Mouse (Mus musculus): ENCODE data around the gene Dennd1a.

- no peak for TF ChIP-seq POLR2A (IDR thresholded peaks at IDR 0.05; ENCODE audit: low read depth, low read length)
- TF ChIP-seq CTCF (conservative IDR thresholded peaks at IDR 0.05; ENCODE audit: insufficient read depth, insufficient read length, low read depth, low read length): no peak
Measured at GRCm38 (mm10) chr2:38213041-38213440, 74.1 kb downstream of the Dennd1a start.
